Mouse (Mus musculus): ENCODE measurements around the gene Rab19. TPM values are rescaled to one million over a fixed set of nuclear protein-coding genes. Genes with fewer than 3 reads are reported as not detected.
"Not testable (repeated sequence)": the region's sequence is repeated elsewhere in the genome, so short reads cannot be mapped to it uniquely, and the experiment has no call there.

Gene Rab19
- polyA plus RNA-seq, 1 experiment = not detected

GRCm38 (mm10) chr6:39403136-39403535 lies 22.2 kb downstream of the Rab19 start:
- Histone ChIP-seq H3K4me1 (ENCODE audit: control insufficient read depth, insufficient read depth, insufficient read length, low read length) (no peaks in the 10 kb centered on the region), H3K4me3 (ENCODE audit: insufficient read depth, low read depth, low read length) (no peak overlapping the region), H3K27ac (replicated peaks; ENCODE audit: low read depth, low read length) (no peak overlapping the region)

GRCm38 (mm10) chr6:39406480-39406879 lies 25.5 kb downstream of the Rab19 start:
- no peak overlapping the region for H3K27ac ChIP-seq (replicated peaks; ENCODE audit: low read depth, low read length)
- H3K4me1 ChIP-seq (ENCODE audit: control insufficient read depth, insufficient read depth, insufficient read length, low read length) = no peaks in the 10 kb centered on the region
- H3K4me3 ChIP-seq (ENCODE audit: insufficient read depth, low read depth, low read length) = no peak overlapping the region

- Histone ChIP-seq H3K27ac (replicated peaks; ENCODE audit: low read depth, low read length) (no peak overlapping the region), H3K4me3 (ENCODE audit: insufficient read depth, low read depth, low read length) (no peak overlapping the region), H3K4me1 (ENCODE audit: control insufficient read depth, insufficient read depth, insufficient read length, low read length) (no peaks in the 10 kb centered on the region; the same call in 1 of the 2 replicates)
Observed at GRCm38 (mm10) chr6:39414106-39414505, 33.1 kb downstream of the Rab19 start.

GRCm38 (mm10) chr6:39415762-39416161 lies 34.8 kb downstream of the Rab19 start:
- no peaks in the 10 kb centered on the region; the same call in 1 of the 2 replicates for H3K4me1 ChIP-seq (ENCODE audit: control insufficient read depth, insufficient read depth, insufficient read length, low read length)
- H3K27ac ChIP-seq (replicated peaks; ENCODE audit: low read depth, low read length) = no peak overlapping the region
- H3K4me3 ChIP-seq (ENCODE audit: insufficient read depth, low read depth, low read length) = no peak overlapping the region

GRCm38 (mm10) chr6:39416654-39417053 lies 35.7 kb downstream of the Rab19 start:
- H3K4me1 ChIP-seq (ENCODE audit: control insufficient read depth, insufficient read depth, insufficient read length, low read length); H3K4me3 ChIP-seq (ENCODE audit: insufficient read depth, low read depth, low read length); H3K27ac ChIP-seq (replicated peaks; ENCODE audit: low read depth, low read length): not testable (repeated sequence)

GRCm38 (mm10) chr6:39419386-39419850 lies 38.4 kb downstream of the Rab19 start:
- Histone ChIP-seq H3K27ac (replicated peaks; ENCODE audit: low read depth, low read length) (no peak overlapping the region), H3K4me3 (ENCODE audit: insufficient read depth, low read depth, low read length) (peak overlapping the region; percentile 77), H3K4me1 (ENCODE audit: control insufficient read depth, insufficient read depth, insufficient read length, low read length) (no peaks in the 10 kb centered on the region; the same call in 1 of the 2 replicates)

- H3K4me3 ChIP-seq (ENCODE audit: insufficient read depth, low read depth, low read length) = peak within 1 kb of the TSS; percentile 77
- no peak within 1 kb of the TSS for H3K27ac ChIP-seq (replicated peaks; ENCODE audit: low read depth, low read length)
- H3K4me1 ChIP-seq (ENCODE audit: control insufficient read depth, insufficient read depth, insufficient read length, low read length) = no peaks in the 10 kb centered on the region; the same call in 1 of the 2 replicates
Observed at GRCm38 (mm10) chr6:39419851-39420721, 39.1 kb downstream of the Rab19 start, which contains the start of gene Mkrn1. TSS of gene Mkrn1 (minus strand) at chr6:39420462.

GRCm38 (mm10) chr6:39420867-39421266 lies 39.9 kb downstream of the Rab19 start:
- Histone ChIP-seq H3K4me3 (ENCODE audit: insufficient read depth, low read depth, low read length) (no peak overlapping the region), H3K27ac (replicated peaks; ENCODE audit: low read depth, low read length) (no peak overlapping the region), H3K4me1 (ENCODE audit: control insufficient read depth, insufficient read depth, insufficient read length, low read length) (no peaks in the 10 kb centered on the region; the same call in 1 of the 2 replicates)

GRCm38 (mm10) chr6:39423130-39423551 lies 42.2 kb downstream of the Rab19 start:
- H3K4me3 ChIP-seq (ENCODE audit: insufficient read depth, low read depth, low read length) = no peak overlapping the region
- H3K27ac ChIP-seq (replicated peaks; ENCODE audit: low read depth, low read length) = no peak overlapping the region
- no peaks in the 10 kb centered on the region; the same call in 1 of the 2 replicates for H3K4me1 ChIP-seq (ENCODE audit: control insufficient read depth, insufficient read depth, insufficient read length, low read length)

GRCm38 (mm10) chr6:39423686-39424085 lies 42.7 kb downstream of the Rab19 start:
- Histone ChIP-seq H3K4me3 (ENCODE audit: insufficient read depth, low read depth, low read length) (no peak overlapping the region), H3K4me1 (ENCODE audit: control insufficient read depth, insufficient read depth, insufficient read length, low read length) (no peaks in the 10 kb centered on the region), H3K27ac (replicated peaks; ENCODE audit: low read depth, low read length) (no peak overlapping the region)

GRCm38 (mm10) chr6:39425181-39425580 lies 44.2 kb downstream of the Rab19 start:
- Histone ChIP-seq H3K4me3 (ENCODE audit: insufficient read depth, low read depth, low read length) (no peak overlapping the region), H3K27ac (replicated peaks; ENCODE audit: low read depth, low read length) (no peak overlapping the region), H3K4me1 (ENCODE audit: control insufficient read depth, insufficient read depth, insufficient read length, low read length) (no peaks in the 10 kb centered on the region)

GRCm38 (mm10) chr6:39426725-39427124 lies 45.8 kb downstream of the Rab19 start:
- Histone ChIP-seq H3K4me1 (ENCODE audit: control insufficient read depth, insufficient read depth, insufficient read length, low read length) (no peaks in the 10 kb centered on the region), H3K27ac (replicated peaks; ENCODE audit: low read depth, low read length) (no peak overlapping the region), H3K4me3 (ENCODE audit: insufficient read depth, low read depth, low read length) (no peak overlapping the region)

GRCm38 (mm10) chr6:39427276-39428003 lies 46.5 kb downstream of the Rab19 start:
- Histone ChIP-seq H3K27ac (replicated peaks; ENCODE audit: low read depth, low read length) (no peak overlapping the region), H3K4me3 (ENCODE audit: insufficient read depth, low read depth, low read length) (no peak overlapping the region), H3K4me1 (ENCODE audit: control insufficient read depth, insufficient read depth, insufficient read length, low read length) (no peaks in the 10 kb centered on the region)

- Histone ChIP-seq H3K4me1 (ENCODE audit: control insufficient read depth, insufficient read depth, insufficient read length, low read length) (no peaks in the 10 kb centered on the region), H3K4me3 (ENCODE audit: insufficient read depth, low read depth, low read length) (no peak overlapping the region)
Observed at GRCm38 (mm10) chr6:39429007-39429788, 48.2 kb downstream of the Rab19 start.

GRCm38 (mm10) chr6:39430722-39431121 lies 49.7 kb downstream of the Rab19 start:
- Histone ChIP-seq H3K4me1 (ENCODE audit: control insufficient read depth, insufficient read depth, insufficient read length, low read length) (no peaks in the 10 kb centered on the region), H3K27ac (replicated peaks; ENCODE audit: low read depth, low read length) (no peak overlapping the region), H3K4me3 (ENCODE audit: insufficient read depth, low read depth, low read length) (no peak overlapping the region)

More at GRCm38 (mm10) chr6:39429007-39429788, 48.2 kb downstream of the Rab19 start:
- H3K27ac ChIP-seq (replicated peaks; ENCODE audit: low read depth, low read length) = no peak overlapping the region

Data from brown adipose tissue, adult 24 weeks (tissue).